Mouse (Mus musculus) heart, embryonic 15.5 days (tissue): ENCODE results near the gene Slc6a6. TPM values are rescaled to one million over a fixed set of nuclear protein-coding genes. Genes with fewer than 3 reads are reported as not detected.

Experiments used
- ATAC-seq: fragments of 200-750 bp; cut with Nextera tagmentation; replicated peaks from 2 replicates; pipeline ENCODE4 v1.8.0; 2017; ENCODE audit warnings: low read depth, moderate TSS enrichment; ENCODE audit not compliant: insufficient number of reproducible peaks, insufficient read depth, low FRiP score
- H3K27ac ChIP-seq: fragments of 300-500 bp; sonication (generic); 2 replicates; pipeline ENCODE4 v1.5.1; 2015; ENCODE audit warnings: mild to moderate bottlenecking, inconsistent platforms
- H3K27me3 ChIP-seq: fragments of 300-500 bp; sonication (generic); 2 replicates; pipeline ENCODE4 v1.6.1; 2015; ENCODE audit warnings: inconsistent platforms
- H3K36me3 ChIP-seq: fragments of 300-500 bp; sonication (generic); 2 replicates; pipeline ENCODE4 v1.6.1; 2015; ENCODE audit warnings: mild to moderate bottlenecking, inconsistent platforms
- H3K4me1 ChIP-seq: fragments of 300-500 bp; sonication (generic); replicated peaks from 2 replicates; pipeline ENCODE4 v1.6.1; 2015; ENCODE audit warnings: inconsistent platforms
- H3K4me2 ChIP-seq: fragments of 300-500 bp; sonication (generic); 2 replicates; pipeline ENCODE4 v1.6.1; 2015; ENCODE audit warnings: inconsistent platforms, mild to moderate bottlenecking, moderate library complexity
- H3K4me3 ChIP-seq: fragments of 300-500 bp; sonication (generic); 2 replicates; pipeline ENCODE4 v1.5.1; 2015; ENCODE audit warnings: mild to moderate bottlenecking, inconsistent platforms
- H3K9ac ChIP-seq: fragments of 300-500 bp; sonication (generic); 2 replicates; pipeline ENCODE4 v1.6.1; 2015; ENCODE audit warnings: mild to moderate bottlenecking, inconsistent platforms
- H3K9me3 ChIP-seq: fragments of 300-500 bp; sonication (generic); replicated peaks from 2 replicates; pipeline ENCODE4 v1.6.1; 2016; ENCODE audit warnings: inconsistent platforms
- WGBS: fragments of 180-500 bp; shearing (Covaris S2); methylation state at CpG from one replicate; pipeline ENCODE4 v1.1.7; 2015; ENCODE audit warnings: mixed read lengths; 5-methylcytosine and 5-hydroxymethylcytosine counted together
- polyA plus RNA-seq: library from polyadenylated mRNA; unstranded; fragments of >200 nt; fragmentation: Nextera tagmentation; extraction: Ambion mirVana; gene quantifications from 2 replicates; pipeline ENCODE4 v1.2.1, GENCODE M21; 2015

Slc6a6 gene
- polyA plus RNA-seq, 1 experiment from 2014 or later = 72.5 TPM

DNA sequence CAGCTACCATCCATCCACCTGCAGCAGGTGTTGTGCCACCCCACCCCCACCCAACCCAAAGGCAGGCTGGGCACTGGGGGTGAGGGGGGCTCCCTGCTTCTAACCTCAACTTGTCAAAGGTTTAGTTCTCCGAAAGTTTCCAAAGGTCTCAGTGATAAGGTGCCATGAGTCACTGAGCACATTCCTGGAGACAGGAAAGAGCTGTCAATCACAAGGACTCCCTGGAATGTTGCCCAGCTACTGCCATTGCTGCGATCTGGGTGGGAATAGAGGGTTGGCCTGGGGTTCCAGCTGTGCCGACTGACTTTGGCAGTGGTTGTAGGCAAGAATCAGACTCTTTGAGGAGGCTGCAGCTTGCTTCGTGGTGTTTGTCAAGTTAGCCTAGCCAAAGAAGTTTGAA, 2.7 kb downstream of the Slc6a6 start:
- 24% methylated on average over 4 of the region's 4 CpGs for WGBS
- Histone ChIP-seq H3K9me3 (no peaks in the 10 kb centered on the region), H3K4me2 (peak overlapping the region; percentile 93), H3K4me1 (peaks cover 63% of the 10 kb centered on the region), H3K4me3 (peak overlapping the region; percentile 87), H3K27me3 (no peaks in the 10 kb centered on the region), H3K9ac (no peak overlapping the region), H3K27ac (peak overlapping the region; percentile 88), H3K36me3 (no peaks in the 10 kb centered on the region)
- ATAC-seq = 0 out of 2 replicates have a peak, but pooled peaks have one; percentile 5

DNA sequence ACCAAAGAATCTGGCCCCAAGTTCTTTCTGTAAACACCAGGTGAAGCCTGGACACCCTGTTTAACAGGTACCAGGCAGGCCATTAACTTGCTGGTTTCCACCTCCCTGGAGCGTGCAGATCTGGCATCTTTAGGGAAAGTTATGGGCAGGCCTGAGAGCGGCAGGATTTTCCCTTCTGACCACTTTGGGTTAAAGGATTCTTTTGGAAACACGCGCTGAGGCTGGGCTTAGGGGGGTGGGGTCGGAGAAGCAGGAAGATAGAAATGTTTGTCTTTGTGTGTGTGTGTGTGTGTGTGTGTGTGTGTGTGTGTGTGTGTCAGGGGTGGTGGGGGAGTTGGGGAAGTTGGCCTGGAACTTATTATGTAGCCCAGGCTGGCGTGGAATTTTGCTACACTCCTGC, 4.2 kb downstream of the Slc6a6 start:
- Histone ChIP-seq H3K9me3 (no peaks in the 10 kb centered on the region), H3K27ac (no peak overlapping the region), H3K4me1 (peaks cover 60% of the 10 kb centered on the region), H3K36me3 (0 out of 2 replicates have a peak, but pooled peaks cover 6% of the 10 kb centered on the region), H3K27me3 (no peaks in the 10 kb centered on the region), H3K9ac (no peak overlapping the region), H3K4me2 (peak overlapping the region; percentile 41), H3K4me3 (no peak overlapping the region)
- WGBS = 63% methylated on average over 6 of the region's 6 CpGs
- ATAC-seq = no peak

DNA sequence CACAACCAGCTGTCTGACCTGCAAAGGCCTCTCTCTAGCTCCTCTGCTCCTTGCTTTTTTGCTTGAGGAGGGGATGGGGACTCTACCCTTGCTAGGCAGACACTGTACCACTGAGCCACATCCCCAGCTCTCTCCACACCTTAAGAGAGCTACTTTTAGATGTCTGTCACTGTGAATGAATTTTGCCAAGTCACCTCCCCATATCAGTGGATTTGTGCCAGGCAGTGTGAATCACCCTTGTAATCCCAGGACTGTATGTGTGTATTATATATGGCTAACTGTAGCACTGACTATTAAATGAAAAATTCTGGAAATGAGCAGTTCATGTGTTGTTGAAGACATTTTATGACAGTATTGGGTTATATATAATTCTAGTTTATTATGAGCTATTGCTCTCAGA, 5.4 kb downstream of the Slc6a6 start:
- no peaks in the 10 kb centered on the region for H3K27me3 ChIP-seq
- H3K4me1 ChIP-seq = peaks cover 60% of the 10 kb centered on the region
- peak overlapping the region; percentile 10; the same call in 1 of the 2 replicates for H3K4me2 ChIP-seq
- H3K27ac ChIP-seq = peak overlapping the region; percentile 13; the same call in 1 of the 2 replicates
- 0 out of 2 replicates have a peak, but pooled peaks cover 6% of the 10 kb centered on the region for H3K36me3 ChIP-seq
- H3K9me3 ChIP-seq = no peaks in the 10 kb centered on the region
- ATAC-seq = no peak
- H3K4me3 ChIP-seq = no peak overlapping the region
- H3K9ac ChIP-seq = no peak overlapping the region

DNA sequence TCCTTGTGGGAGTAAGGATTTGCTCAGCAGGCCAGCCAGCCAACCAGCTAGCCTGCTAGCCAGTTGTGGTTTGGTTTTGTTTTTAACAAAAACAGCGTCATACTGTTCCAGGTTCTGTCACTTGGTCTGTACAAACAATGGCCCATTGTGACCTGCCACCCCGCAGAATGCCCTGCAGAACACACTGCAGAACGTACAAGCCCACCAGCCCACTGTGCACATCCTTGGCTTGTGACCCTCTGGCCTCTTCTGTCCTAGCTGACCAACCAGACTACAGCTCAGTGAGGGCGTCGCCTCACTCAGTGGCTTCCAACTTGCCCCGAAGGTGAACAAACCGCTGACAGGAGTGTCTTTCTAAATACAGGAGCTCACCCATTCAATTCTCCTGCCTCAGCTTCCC, 6.4 kb downstream of the Slc6a6 start:
- ATAC-seq = no peak
- 0 out of 2 replicates have a peak, but pooled peaks cover 6% of the 10 kb centered on the region for H3K36me3 ChIP-seq
- no peaks in the 10 kb centered on the region for H3K27me3 ChIP-seq
- no peak overlapping the region for H3K27ac ChIP-seq
- H3K9ac ChIP-seq = no peak overlapping the region
- WGBS = 70% methylated on average over 7 of the region's 7 CpGs
- no peak overlapping the region for H3K4me3 ChIP-seq
- no peak overlapping the region for H3K4me2 ChIP-seq
- no peaks in the 10 kb centered on the region for H3K9me3 ChIP-seq
- H3K4me1 ChIP-seq = peaks cover 61% of the 10 kb centered on the region

DNA sequence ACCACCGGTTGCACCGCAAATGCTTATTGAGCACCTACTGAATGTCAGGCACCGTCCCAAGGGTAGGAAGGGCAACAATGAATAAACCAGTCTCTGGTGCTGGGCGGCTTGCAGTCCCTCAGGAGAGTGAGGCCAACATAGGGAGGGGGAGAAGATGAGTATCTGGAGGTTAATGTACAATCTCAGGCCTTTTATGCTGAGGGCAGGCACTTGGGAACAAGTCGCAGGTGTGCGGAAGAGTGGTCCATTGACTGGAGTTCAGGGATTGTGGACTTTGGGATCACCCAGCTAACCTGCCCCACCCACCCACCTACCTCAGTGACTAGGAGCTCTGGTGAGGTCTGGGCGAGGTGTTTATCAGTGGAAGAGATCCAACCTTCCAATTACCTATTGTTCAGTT, 6.8 kb downstream of the Slc6a6 start:
- Histone ChIP-seq H3K27ac (no peak overlapping the region), H3K36me3 (0 out of 2 replicates have a peak, but pooled peaks cover 6% of the 10 kb centered on the region), H3K27me3 (no peaks in the 10 kb centered on the region), H3K4me2 (no peak overlapping the region), H3K9me3 (no peaks in the 10 kb centered on the region), H3K4me3 (no peak overlapping the region), H3K9ac (no peak overlapping the region), H3K4me1 (peaks cover 57% of the 10 kb centered on the region)
- no peak for ATAC-seq
- WGBS = 89% methylated on average over 7 of the region's 7 CpGs

DNA sequence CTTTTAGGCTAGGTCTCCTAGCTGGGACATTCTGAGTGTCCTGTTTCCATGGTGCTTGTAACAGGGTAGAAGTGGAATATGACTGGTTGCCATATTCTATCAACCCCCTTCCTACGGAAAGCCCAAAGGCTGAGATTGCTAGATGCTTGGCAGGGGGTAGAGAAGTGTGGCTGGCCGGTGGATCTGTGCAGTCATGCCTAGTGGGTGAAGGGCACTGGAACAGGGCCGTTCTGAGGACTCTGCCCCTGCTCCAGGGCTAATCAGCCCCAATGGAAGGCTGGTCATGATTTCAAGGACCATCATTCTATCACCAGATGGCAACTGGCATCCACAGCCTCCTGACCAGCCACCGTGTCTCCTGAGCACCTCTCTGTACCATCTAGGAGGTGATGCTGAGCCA, 7.7 kb downstream of the Slc6a6 start:
- 0 out of 2 replicates have a peak, but pooled peaks cover 6% of the 10 kb centered on the region for H3K36me3 ChIP-seq
- H3K4me2 ChIP-seq = no peak overlapping the region
- no peak for ATAC-seq
- H3K4me3 ChIP-seq = no peak overlapping the region
- no peaks in the 10 kb centered on the region for H3K27me3 ChIP-seq
- 90% methylated on average over 4 of the region's 4 CpGs for WGBS
- no peak overlapping the region for H3K27ac ChIP-seq
- H3K4me1 ChIP-seq = peaks cover 50% of the 10 kb centered on the region
- H3K9me3 ChIP-seq = no peaks in the 10 kb centered on the region
- no peak overlapping the region for H3K9ac ChIP-seq

DNA sequence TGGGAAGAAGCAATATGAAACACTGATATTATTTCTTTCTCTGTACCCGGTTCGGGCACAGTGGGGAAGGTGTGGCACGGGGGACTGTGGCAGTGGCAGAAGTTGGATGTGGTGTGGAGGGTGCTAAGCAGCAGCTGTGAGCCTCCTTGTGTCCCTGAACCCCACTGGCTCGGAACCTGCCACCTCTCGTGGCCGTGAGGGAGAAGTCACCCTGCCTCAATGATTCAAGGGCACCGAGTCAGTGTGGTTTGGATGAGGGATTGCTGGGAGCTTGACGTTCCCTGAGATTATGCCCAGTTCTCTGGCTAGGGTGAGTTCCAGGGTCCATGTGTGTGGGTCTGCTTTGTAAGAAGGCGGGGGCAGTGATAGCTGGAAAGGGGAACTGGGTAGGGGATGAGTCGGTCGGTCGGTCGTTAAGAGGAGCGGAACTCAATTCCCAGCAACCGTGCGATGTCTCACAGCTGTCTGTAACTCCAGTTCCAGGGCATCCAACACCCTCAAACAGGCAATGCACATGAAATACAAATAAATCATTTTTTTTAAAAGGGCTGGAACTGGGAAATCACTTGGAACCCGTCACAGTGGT, 9.5 kb downstream of the Slc6a6 start:
- H3K9me3 ChIP-seq = no peaks in the 10 kb centered on the region
- no peak overlapping the region for H3K9ac ChIP-seq
- no peak overlapping the region for H3K4me2 ChIP-seq
- no peak overlapping the region for H3K27ac ChIP-seq
- H3K4me3 ChIP-seq = no peak overlapping the region
- WGBS = 83% methylated on average over 17 of the region's 17 CpGs
- ATAC-seq = no peak
- H3K4me1 ChIP-seq = peaks cover 42% of the 10 kb centered on the region
- H3K27me3 ChIP-seq = no peaks in the 10 kb centered on the region
- 0 out of 2 replicates have a peak, but pooled peaks cover 6% of the 10 kb centered on the region for H3K36me3 ChIP-seq

DNA sequence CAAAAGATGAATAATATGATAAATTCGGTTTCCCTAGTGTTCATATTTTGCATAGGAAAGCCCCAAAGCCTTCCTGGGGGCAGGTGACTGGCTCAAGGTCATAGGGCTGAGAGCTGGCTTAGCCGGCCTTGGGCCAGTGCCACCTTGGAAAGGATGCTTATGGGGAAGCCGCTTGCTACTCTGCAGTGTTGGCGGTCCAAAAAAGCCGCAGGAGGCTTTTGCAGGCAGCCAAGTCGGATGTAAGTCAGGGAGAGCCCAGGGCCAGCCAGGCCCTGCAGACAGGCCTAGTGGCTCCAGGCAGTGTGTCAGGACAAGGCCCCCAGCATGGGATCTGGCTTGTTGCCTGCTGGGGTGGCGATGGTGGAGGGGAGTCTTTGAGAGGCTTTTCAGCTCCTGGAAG, 10.8 kb downstream of the Slc6a6 start:
- H3K27ac ChIP-seq = peak overlapping the region; percentile 2; the same call in 1 of the 2 replicates
- no peak for ATAC-seq
- 46% methylated on average over 7 of the region's 7 CpGs for whole genome bisulfite sequencing

DNA sequence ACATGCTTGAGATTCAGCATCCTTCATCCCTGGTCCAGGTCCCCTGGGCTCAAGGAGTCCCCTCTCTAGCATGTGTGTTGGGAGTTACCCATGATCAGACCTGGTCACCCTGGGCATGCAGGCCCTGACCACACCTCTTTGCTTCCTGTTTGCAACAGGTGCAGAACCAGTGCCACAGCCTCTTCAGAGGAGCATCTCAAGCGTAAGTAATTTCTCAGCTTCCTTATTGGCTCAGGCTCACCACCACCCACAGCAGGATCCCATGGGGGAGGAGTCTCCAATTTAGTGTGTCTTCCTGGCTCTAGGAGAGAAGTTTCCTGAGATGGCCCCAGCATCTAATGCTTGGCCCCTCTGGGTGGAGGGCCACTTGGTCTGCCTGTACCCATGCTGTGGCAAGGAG, 15.0 kb downstream of the Slc6a6 start:
- no peak overlapping the region for H3K27ac ChIP-seq
- H3K4me2 ChIP-seq = no peak overlapping the region
- no peaks in the 10 kb centered on the region for H3K9me3 ChIP-seq
- no peak for ATAC-seq
- H3K9ac ChIP-seq = no peak overlapping the region
- peaks cover 12% of the 10 kb centered on the region; the same call in 1 of the 2 replicates for H3K36me3 ChIP-seq
- no peaks in the 10 kb centered on the region for H3K27me3 ChIP-seq
- H3K4me3 ChIP-seq = no peak overlapping the region
- 82% methylated on average over 1 of the region's 1 CpGs for WGBS
- peaks cover 25% of the 10 kb centered on the region for H3K4me1 ChIP-seq

More for the DNA sequence above, 10.8 kb downstream of the Slc6a6 start:
- Histone ChIP-seq H3K27me3 (no peaks in the 10 kb centered on the region), H3K4me2 (no peak overlapping the region), H3K9me3 (no peaks in the 10 kb centered on the region), H3K36me3 (0 out of 2 replicates have a peak, but pooled peaks cover 6% of the 10 kb centered on the region), H3K9ac (no peak overlapping the region), H3K4me3 (no peak overlapping the region), H3K4me1 (peaks cover 35% of the 10 kb centered on the region)

DNA sequence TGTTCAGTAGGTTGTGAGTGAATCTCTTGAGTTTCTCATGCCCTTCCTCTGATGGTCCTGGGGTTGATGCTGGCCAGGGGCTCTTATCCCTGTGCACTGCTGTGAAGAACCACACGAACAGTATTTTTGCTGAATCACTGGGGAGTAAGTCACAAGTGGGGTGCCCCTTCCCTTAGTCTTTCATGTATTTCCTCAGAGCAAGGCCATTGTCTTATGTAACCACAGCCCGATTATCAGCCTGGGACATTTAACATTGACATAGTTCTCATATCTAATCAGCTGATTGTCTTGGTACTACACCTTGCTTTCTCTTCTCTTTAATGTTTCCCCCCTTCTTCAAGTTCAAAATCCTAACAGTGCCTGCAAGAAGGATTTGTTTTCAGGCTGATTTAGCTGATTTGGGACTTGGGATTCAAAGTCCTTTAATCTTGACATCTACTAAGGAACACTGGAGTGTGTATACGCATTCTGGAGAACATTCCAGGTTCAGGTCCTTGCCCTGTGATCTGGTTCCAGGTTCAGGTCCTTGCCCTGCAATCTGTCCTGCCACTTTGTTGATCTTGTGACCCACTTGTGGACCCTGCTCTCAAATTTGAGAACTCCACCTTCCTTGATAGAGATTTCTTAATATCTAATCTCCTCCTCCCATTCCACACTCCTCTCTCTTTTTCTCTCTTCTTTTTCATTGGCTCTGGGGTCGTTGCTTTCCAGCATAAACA, 15.8 kb downstream of the Slc6a6 start:
- H3K27ac ChIP-seq = no peak overlapping the region
- H3K4me2 ChIP-seq = no peak overlapping the region
- no peak overlapping the region for H3K9ac ChIP-seq
- H3K9me3 ChIP-seq = no peaks in the 10 kb centered on the region
- H3K27me3 ChIP-seq = no peaks in the 10 kb centered on the region
- peaks cover 19% of the 10 kb centered on the region for H3K4me1 ChIP-seq
- WGBS = 78% methylated on average over 4 of the region's 4 CpGs
- H3K4me3 ChIP-seq = no peak overlapping the region
- ATAC-seq = no peak
- H3K36me3 ChIP-seq = peaks cover 12% of the 10 kb centered on the region; the same call in 1 of the 2 replicates

DNA sequence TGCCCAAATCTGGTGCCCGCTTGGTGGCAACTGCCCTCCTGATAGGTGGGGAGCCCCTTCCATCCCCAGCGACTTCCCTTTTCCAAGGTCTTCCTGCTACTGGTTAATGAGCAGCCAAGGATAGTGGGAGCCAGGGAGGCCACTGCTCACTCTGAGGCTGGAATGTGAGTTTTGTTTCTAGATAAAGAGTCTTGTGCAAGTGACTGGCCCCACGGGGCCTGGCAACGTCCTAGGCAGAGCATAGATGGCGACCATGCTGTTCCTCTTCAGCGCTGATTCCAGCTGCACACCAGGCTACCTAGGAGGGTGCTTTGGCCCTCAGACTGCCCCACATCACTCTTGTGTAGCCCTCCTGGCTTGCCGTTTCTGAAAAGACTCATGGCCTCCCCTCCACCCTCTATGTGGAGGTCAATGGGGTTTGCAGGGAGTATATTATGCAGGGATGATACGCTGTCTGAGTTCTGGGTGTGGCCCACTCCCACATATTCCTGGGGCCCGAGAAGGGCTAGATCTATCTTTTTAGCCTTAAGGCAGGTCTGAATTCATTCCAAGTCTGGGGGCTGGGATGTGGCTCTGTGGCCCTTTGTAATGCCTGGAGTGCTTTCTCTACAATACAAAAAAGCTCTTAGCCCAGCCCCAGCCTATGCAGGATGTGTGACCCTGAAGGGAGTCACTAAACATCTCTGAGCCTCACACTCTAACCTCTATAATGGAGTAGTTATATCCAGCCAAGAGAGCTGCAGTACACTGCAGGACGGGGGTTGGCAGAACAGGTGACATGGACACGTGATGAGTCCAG, 17.2 kb downstream of the Slc6a6 start:
- H3K9me3 ChIP-seq = no peaks in the 10 kb centered on the region
- peaks cover 13% of the 10 kb centered on the region for H3K4me1 ChIP-seq
- no peak overlapping the region for H3K9ac ChIP-seq
- no peaks in the 10 kb centered on the region for H3K27me3 ChIP-seq
- no peak for ATAC-seq
- H3K27ac ChIP-seq = no peak overlapping the region
- H3K36me3 ChIP-seq = peaks cover 12% of the 10 kb centered on the region; the same call in 1 of the 2 replicates
- no peak overlapping the region for H3K4me2 ChIP-seq
- WGBS = 78% methylated on average over 11 of the region's 11 CpGs
- H3K4me3 ChIP-seq = no peak overlapping the region
